Mouse (Mus musculus) lung, postnatal 0 days (tissue): ENCODE data around the gene Rbfox1.

ENCODE experiments used
- CTCF ChIP-seq: IDR thresholded peaks from 2 replicates; pipeline ENCODE4 v1.5.1; 2016; ENCODE audit warnings: antibody characterized with exemption, mild to moderate bottlenecking
- EP300 ChIP-seq: IDR thresholded peaks from 2 replicates; pipeline ENCODE4 v1.6.1; 2016; ENCODE audit warnings: antibody characterized with exemption, mild to moderate bottlenecking, control low read depth

GRCm38 (mm10) chr16:6983947-6984346 lies 1098.8 kb downstream of the Rbfox1 start:
- TF ChIP-seq CTCF (no peak), EP300 (no peak)
